Mouse (Mus musculus) hindbrain, embryonic 15.5 days (tissue): ENCODE data around the gene 6030468B19Rik. TPM values are rescaled to one million over a fixed set of nuclear protein-coding genes. Genes with fewer than 3 reads are reported as not detected.
"Not testable (repeated sequence)": the region's sequence is repeated elsewhere in the genome, so short reads cannot be mapped to it uniquely, and the experiment has no call there.

Experiments used
- ATAC-seq: fragments of 200-750 bp; cut with Nextera tagmentation; 2 replicates; pipeline ENCODE4 v1.8.0; 2017; ENCODE audit warnings: low read depth, moderate number of reproducible peaks, moderate TSS enrichment; ENCODE audit not compliant: low FRiP score
- H3K27ac ChIP-seq: fragments of 300-500 bp; sonication (generic); replicated peaks from 2 replicates; pipeline ENCODE4 v1.5.1; 2015; ENCODE audit warnings: mild to moderate bottlenecking, inconsistent platforms
- H3K27me3 ChIP-seq: fragments of 300-500 bp; sonication (generic); 2 replicates; pipeline ENCODE4 v1.6.1; 2015; ENCODE audit warnings: control low read depth, inconsistent platforms
- H3K36me3 ChIP-seq: fragments of 300-500 bp; sonication (generic); 2 replicates; pipeline ENCODE4 v1.6.1; 2015; ENCODE audit warnings: control low read depth, inconsistent platforms
- H3K4me1 ChIP-seq: fragments of 300-500 bp; sonication (generic); replicated peaks from 2 replicates; pipeline ENCODE4 v1.6.1; 2015; ENCODE audit warnings: control low read depth, inconsistent platforms
- H3K4me2 ChIP-seq: fragments of 300-500 bp; sonication (generic); 2 replicates; pipeline ENCODE4 v1.6.1; 2015; ENCODE audit warnings: moderate library complexity, mild to moderate bottlenecking, inconsistent platforms
- H3K4me3 ChIP-seq: fragments of 300-500 bp; sonication (generic); 2 replicates; pipeline ENCODE4 v1.5.1; 2015; ENCODE audit warnings: mild to moderate bottlenecking, inconsistent platforms
- H3K9ac ChIP-seq: fragments of 300-500 bp; sonication (generic); 2 replicates; pipeline ENCODE4 v1.6.1; 2015; ENCODE audit warnings: inconsistent platforms
- H3K9me3 ChIP-seq: fragments of 300-500 bp; sonication (generic); 2 replicates; pipeline ENCODE4 v1.6.1; 2016; ENCODE audit warnings: control low read depth, inconsistent platforms
- WGBS: fragments of 180-500 bp; shearing (Covaris S2); methylation state at CpG from one replicate; pipeline ENCODE4 v1.1.7; 2015; 5-methylcytosine and 5-hydroxymethylcytosine counted together
- polyA plus RNA-seq: library from polyadenylated mRNA; unstranded; fragments of >200 nt; fragmentation: Nextera tagmentation; extraction: Ambion mirVana; gene quantifications from 2 replicates; pipeline ENCODE4 v1.2.1, GENCODE M21; 2015

The 6030468B19Rik gene
- polyA plus RNA-seq, 1 experiment from 2014 or later: not detected

DNA sequence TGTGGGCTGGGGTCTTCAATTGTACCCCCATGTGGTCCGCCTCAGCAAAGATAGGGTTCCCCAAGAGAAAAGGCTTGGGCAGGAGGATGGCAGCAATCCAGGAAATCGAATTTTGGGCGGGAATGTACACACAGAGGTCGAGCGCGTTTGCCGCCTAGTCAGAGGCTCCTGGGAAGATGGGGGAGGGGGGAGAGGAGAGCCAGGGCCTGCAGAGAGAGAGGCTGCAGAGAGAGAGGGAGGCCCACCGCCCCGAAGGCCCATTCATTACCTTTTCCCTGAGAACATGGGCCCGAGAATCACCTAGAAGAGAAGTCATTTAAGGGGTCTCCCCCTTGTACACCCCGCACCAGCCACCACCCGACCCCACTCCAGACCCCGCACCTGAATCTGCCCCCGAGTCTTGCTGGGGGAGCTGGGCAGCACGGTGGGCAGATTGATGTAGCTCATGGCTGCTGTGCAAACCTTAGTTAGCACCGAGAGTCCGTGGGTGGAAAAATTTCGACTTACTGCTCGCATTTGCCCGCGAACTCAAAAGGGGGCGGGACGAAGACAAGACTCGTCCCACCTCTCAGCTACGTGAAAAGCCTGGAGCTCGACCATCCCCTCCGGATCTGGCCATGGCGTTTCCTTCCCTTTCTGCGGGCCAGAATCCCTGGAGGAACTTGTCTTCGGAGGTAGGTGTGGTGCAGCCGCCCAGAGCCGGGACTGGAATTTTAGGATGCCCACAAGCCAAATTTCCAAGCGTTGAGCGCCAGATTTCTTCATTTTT is 28.1 kb downstream of the 6030468B19Rik start, which contains the start of the genes Afmid and Tk1:
Gene Afmid (plus strand): TSS at position 592 of the 769 bp plus-strand sequence.
Gene Tk1 (minus strand): TSS at position 760 of the 769 bp plus-strand sequence.
- H3K9ac ChIP-seq: peak within 1 kb of the TSS; percentile 37
- H3K4me1 ChIP-seq: peaks cover 39% of the 10 kb centered on the region
- ATAC-seq: peak; percentile 59; the same call in 1 of the 2 replicates
- no peaks in the 10 kb centered on the region for H3K27me3 ChIP-seq
- H3K4me3 ChIP-seq: peak within 1 kb of the TSS; percentile 39
- peak within 1 kb of the TSS; percentile 67 for H3K4me2 ChIP-seq
- no peaks in the 10 kb centered on the region for H3K9me3 ChIP-seq
- H3K36me3 ChIP-seq: no peaks in the 10 kb centered on the region
- WGBS: under 1% methylated on average over 34 of the region's 34 CpGs
- H3K27ac ChIP-seq: peak within 1 kb of the TSS; percentile 54

DNA sequence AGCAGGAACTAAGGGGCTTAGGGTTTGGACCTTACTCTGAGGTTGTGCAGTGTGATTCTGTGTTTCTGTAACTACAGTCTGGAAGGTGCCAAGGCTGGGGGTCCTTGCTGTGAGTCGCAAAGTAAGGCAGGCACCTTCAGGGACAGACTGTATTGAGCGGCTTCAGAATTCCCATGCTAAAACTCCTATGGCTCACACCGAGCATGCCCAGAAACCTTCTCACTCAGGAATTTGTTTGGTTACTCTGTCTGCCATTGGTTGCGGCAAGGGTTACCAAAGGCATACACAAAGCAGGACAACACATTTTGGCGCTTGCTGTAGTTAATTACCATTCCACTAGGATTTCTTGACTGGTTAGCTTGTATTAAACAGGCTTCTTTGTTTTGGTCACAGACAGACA is 28.7 kb downstream of the 6030468B19Rik start:
- 3% methylated on average over 5 of the region's 5 CpGs for WGBS
- Histone ChIP-seq H3K27ac (peak overlapping the region; percentile 54), H3K4me3 (peak overlapping the region; percentile 39), H3K4me1 (peaks cover 39% of the 10 kb centered on the region), H3K27me3 (no peaks in the 10 kb centered on the region), H3K4me2 (peak overlapping the region; percentile 67), H3K9ac (peak overlapping the region; percentile 37; the same call in 1 of the 2 replicates), H3K9me3 (no peaks in the 10 kb centered on the region), H3K36me3 (no peaks in the 10 kb centered on the region)
- ATAC-seq: no peak

GRCm38 (mm10) chr11:117826916-117827315 is 29.5 kb downstream of the 6030468B19Rik start:
- no peak overlapping the region for H3K4me3 ChIP-seq
- H3K36me3 ChIP-seq: no peaks in the 10 kb centered on the region
- no peak overlapping the region for H3K9ac ChIP-seq
- no peaks in the 10 kb centered on the region for H3K9me3 ChIP-seq
- no peak overlapping the region for H3K27ac ChIP-seq
- 75% methylated on average over 8 of the region's 8 CpGs for WGBS
- H3K27me3 ChIP-seq: no peaks in the 10 kb centered on the region
- ATAC-seq: no peak
- peak overlapping the region; percentile 67; the same call in 1 of the 2 replicates for H3K4me2 ChIP-seq
- H3K4me1 ChIP-seq: peaks cover 39% of the 10 kb centered on the region

DNA sequence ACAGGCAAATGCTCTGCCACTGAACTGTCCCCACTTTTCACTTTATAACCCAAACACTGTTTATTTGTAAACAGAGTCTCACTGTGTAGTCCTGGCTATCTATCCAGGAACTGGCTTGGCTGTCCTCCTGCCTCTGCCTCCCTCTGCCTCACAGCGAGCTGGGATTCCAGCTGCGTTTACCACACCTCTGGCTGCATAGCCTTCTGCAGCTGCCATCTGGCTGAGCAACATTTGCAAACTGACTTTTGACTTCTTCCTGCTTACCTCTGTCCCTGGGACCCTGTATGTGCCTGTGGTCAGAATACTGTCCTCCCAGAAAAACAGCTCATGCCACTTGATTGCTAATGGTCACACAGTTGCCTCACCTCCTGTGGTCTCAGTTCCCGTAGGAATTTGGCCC is 29.9 kb downstream of the 6030468B19Rik start:
- H3K9ac ChIP-seq: no peak overlapping the region
- ATAC-seq: no peak
- no peak overlapping the region for H3K27ac ChIP-seq
- H3K27me3 ChIP-seq: no peaks in the 10 kb centered on the region
- H3K9me3 ChIP-seq: no peaks in the 10 kb centered on the region
- no peaks in the 10 kb centered on the region for H3K36me3 ChIP-seq
- 64% methylated on average over 3 of the region's 3 CpGs for WGBS
- H3K4me3 ChIP-seq: no peak overlapping the region
- no peak overlapping the region for H3K4me2 ChIP-seq
- peaks cover 44% of the 10 kb centered on the region for H3K4me1 ChIP-seq

DNA sequence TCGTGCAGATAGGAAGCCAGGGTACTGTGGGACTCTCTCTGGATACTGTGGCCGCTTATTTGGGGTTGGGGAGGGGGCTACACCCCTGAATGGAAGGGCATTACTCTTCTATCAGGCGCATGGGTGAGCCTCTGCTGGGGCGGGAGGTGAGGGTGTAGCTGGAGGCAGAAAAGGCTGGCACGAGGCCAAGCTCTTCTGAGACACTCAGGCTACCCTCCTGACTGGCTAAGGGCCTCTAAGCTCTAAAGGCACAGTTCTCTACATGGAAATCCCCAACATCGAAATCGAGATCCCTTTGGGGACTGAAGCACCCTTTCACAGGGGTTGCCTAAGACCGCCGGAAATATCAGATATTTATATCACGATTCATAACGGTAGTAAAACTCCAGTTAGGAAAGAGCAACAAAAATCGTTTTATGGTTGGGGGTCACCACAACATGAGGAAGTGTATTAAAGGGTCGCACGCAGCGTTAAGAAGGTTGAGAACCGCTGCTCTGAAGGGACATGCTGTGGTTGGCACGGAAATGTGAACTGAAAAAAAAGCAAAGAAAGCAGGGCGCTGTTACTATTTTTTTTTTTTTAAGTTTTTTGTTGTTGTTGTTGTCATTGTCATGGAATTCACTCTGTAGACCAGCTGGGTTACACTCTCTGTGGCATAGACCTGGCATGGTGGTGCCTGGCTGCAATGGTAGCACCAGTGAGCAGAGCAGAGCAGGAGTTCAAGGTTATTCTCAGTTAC is 30.9 kb downstream of the 6030468B19Rik start:
- Histone ChIP-seq H3K27ac (peak overlapping the region; percentile 54; the same call in 1 of the 2 replicates), H3K27me3 (no peaks in the 10 kb centered on the region), H3K9me3 (no peaks in the 10 kb centered on the region), H3K4me2 (no peak overlapping the region), H3K9ac (no peak overlapping the region), H3K4me1 (peaks cover 46% of the 10 kb centered on the region), H3K36me3 (no peaks in the 10 kb centered on the region), H3K4me3 (no peak overlapping the region)
- ATAC-seq: no peak
- 79% methylated on average over 18 of the region's 18 CpGs for WGBS

DNA sequence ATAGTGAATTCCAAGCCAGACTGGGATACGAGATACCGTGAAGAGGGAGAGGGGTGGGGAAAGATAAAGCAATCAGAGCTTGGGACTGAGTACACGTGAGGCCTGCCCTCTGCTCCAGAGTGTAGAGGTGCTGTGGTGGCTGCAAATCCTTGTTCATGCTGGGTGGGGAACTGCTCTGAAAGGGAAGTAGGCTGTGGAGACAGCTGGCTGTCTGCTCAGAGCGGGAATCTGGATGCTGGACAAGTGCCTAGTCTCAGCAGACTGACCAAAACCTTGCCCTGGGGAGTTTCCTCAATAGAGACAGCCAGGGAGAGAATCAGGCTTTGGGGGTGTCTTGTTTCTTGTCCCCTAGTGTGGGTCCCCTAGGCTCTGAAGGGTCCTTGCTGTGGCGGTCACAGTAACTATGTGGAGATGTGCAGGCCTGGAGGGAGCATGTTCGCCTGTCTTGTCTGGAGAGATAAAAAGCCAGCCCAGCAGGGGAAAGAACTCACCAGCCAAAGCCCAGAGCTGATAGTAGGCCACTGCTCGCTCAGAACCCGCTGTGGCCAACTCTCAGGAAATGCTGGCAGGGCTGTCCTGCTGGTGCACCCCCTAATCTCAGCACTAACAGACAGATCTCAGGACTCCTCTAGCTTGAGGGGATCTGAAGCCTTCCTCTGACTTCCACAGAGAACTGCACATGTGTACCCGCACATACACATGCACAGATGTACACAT is 31.6 kb downstream of the 6030468B19Rik start:
- H3K4me3 ChIP-seq: no peak overlapping the region
- no peaks in the 10 kb centered on the region for H3K36me3 ChIP-seq
- peaks cover 43% of the 10 kb centered on the region for H3K4me1 ChIP-seq
- no peak overlapping the region for H3K4me2 ChIP-seq
- H3K27me3 ChIP-seq: no peaks in the 10 kb centered on the region
- peak overlapping the region; percentile 54 for H3K27ac ChIP-seq
- no peak overlapping the region for H3K9ac ChIP-seq
- 54% methylated on average over 9 of the region's 9 CpGs for WGBS
- H3K9me3 ChIP-seq: no peaks in the 10 kb centered on the region
- ATAC-seq: no peak

DNA sequence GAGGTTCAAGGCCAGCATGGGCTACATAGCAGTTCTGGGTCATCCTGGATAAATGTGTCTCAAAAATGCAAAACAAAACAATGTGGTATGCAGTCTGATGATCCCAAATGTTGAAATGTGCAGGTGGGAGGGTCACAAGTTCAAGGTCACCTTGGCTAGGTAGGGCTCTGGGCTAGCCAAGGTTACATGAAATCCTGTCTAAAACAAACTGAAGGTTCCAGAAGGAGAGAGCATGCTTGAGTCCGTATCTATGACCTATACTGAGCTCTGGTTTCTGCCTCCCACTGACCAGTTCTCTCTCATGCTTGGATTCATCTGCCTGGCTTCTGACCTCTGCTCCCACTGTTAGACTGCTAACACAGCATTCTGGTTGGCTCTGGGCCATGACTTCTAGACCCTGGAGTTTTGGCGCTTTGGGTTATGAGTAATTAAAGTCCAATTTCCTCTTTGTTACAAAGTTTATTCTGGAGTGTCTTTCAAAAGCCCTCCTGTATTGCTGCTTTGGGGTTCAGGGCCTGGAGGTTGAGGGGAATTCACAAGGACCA is 32.3 kb downstream of the 6030468B19Rik start:
- Histone ChIP-seq H3K9me3 (no peaks in the 10 kb centered on the region), H3K36me3 (no peaks in the 10 kb centered on the region), H3K4me1 (peaks cover 38% of the 10 kb centered on the region), H3K27ac (peak overlapping the region; percentile 54), H3K4me3 (no peak overlapping the region), H3K9ac (no peak overlapping the region), H3K27me3 (no peaks in the 10 kb centered on the region), H3K4me2 (no peak overlapping the region)
- ATAC-seq: no peak
- WGBS: 75% methylated on average over 2 of the region's 2 CpGs

- 71% methylated on average over 9 of the region's 9 CpGs for WGBS
- Histone ChIP-seq H3K9me3 (no peaks in the 10 kb centered on the region), H3K27me3 (no peaks in the 10 kb centered on the region), H3K27ac (no peak overlapping the region), H3K4me1 (peaks cover 31% of the 10 kb centered on the region), H3K9ac (no peak overlapping the region), H3K36me3 (no peaks in the 10 kb centered on the region), H3K4me2 (no peak overlapping the region), H3K4me3 (no peak overlapping the region)
- ATAC-seq: no peak
Measured at GRCm38 (mm10) chr11:117830401-117830800, 32.9 kb downstream of the 6030468B19Rik start.

- Histone ChIP-seq H3K36me3 (no peaks in the 10 kb centered on the region), H3K27ac (0 out of 2 replicates have a peak overlapping the region, but pooled peaks have one; percentile 19), H3K27me3 (no peaks in the 10 kb centered on the region), H3K4me1 (peaks cover 20% of the 10 kb centered on the region; the same call in 1 of the 2 replicates), H3K9ac (no peak overlapping the region), H3K4me2 (peak overlapping the region; percentile 59), H3K4me3 (peak overlapping the region; percentile 40), H3K9me3 (no peaks in the 10 kb centered on the region)
- peak; percentile 76 for ATAC-seq
- WGBS: 20% methylated on average over 28 of the region's 28 CpGs
Measured at GRCm38 (mm10) chr11:117832086-117832969, 34.9 kb downstream of the 6030468B19Rik start.

GRCm38 (mm10) chr11:117833509-117833908 is 36.0 kb downstream of the 6030468B19Rik start:
- not testable (repeated sequence) for H3K27me3 ChIP-seq, H3K4me3 ChIP-seq, H3K9me3 ChIP-seq, H3K27ac ChIP-seq, H3K4me2 ChIP-seq, H3K36me3 ChIP-seq, ATAC-seq, H3K9ac ChIP-seq
- WGBS: 89% methylated on average over 6 of the region's 6 CpGs
- peaks cover 14% of the 10 kb centered on the region; the same call in 1 of the 2 replicates for H3K4me1 ChIP-seq

GRCm38 (mm10) chr11:117834086-117834485 is 36.6 kb downstream of the 6030468B19Rik start:
- Histone ChIP-seq H3K9me3 (no peaks in the 10 kb centered on the region), H3K4me1 (peaks cover 10% of the 10 kb centered on the region; the same call in 1 of the 2 replicates), H3K4me3 (no peak overlapping the region), H3K9ac (no peak overlapping the region), H3K36me3 (no peaks in the 10 kb centered on the region), H3K27me3 (no peaks in the 10 kb centered on the region), H3K4me2 (no peak overlapping the region), H3K27ac (no peak overlapping the region)
- no peak for ATAC-seq
- 94% methylated on average over 8 of the region's 8 CpGs for WGBS
